Mouse (Mus musculus) CD4-positive helper T cell, adult 2 months (primary cell): ENCODE results near the gene Gnb1l.

Experiments used
- DNase-seq: peaks from one replicate; pipeline ENCODE4 v3.0.0-alpha.2; 2012; ENCODE audit warnings: low read depth, missing footprints, low spot score

The Gnb1l gene

DNA sequence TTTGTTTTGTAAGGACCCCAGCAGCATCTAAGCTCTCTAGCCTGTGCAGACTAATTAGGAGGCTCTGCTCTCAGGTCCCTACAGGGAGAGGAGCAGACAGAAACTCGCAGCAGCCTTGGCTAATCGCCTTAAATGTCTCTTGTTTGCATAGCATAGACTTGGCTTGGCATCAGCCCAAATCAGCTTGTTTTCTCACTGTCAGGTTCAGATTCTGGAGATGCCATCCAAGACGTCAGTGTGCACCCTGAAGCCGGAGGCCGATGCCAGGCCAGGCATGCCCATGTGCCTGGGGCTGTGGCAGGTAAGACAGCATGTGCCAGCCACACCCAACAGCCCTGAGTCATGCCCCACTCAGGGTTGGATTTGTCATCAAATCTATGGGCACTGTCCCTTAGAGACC, 49.4 kb downstream of the Gnb1l start:
- no peak for DNase-seq

GRCm38 (mm10) chr16:18551604-18552003, 53.1 kb downstream of the Gnb1l start:
- DNase-seq, result no peak

- no peak for DNase-seq
These were observed 53.7 kb downstream of the Gnb1l start for GRCm38 (mm10) chr16:18552106-18552710.

DNA sequence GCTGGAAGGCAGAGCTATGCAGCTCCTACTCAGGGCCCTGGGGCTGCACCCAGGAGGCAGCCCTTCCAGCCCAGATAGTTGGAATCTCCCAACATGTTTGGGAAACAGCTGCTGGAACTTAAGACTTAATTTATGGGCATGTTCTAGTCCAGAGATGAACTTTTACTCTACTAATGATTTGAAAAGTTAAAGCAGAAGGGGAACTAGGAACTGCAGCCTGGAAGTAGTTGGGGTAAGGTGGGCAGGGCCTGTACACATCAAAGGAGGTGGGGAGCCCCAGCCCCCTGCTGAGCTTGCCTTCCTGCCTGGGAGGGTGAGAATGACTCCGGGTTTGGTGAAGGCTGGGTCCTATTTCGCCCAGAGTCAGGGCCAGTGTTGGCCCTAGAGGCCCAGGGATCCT, 56.2 kb downstream of the Gnb1l start:
- no peak for DNase-seq

DNA sequence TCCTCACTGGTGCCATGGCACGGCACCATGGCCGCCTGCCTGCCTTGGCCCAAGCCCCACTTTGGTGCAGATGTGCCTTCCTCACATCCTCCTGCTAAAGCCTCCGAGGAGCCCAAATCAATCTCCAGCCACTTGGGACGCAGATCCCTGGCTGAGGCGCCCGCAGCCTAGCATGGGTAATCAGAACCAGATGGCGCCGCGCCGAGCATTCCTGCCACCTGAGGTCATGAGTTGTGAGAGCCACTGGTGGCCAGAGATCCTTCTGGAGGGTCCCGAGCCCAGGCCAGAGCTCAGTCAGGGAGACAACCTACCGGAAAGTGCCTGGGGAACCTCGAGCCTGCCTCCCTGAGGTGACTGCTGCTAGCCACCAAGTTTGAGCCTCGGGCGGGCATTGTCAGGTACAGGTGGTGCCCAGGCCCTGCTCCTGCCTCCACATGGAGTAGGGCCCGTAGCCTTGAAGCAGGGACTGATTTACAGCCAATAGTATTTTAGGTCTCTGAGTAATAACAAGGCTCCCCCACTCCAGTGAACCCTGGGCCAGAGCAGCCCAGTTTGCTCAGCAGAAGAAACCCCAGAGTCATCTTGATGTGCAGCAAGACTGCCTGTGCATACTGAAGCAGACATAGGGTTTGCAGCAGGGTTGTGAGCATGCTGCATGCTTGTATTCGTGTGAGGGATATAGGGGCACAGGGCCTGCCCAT, 56.9 kb downstream of the Gnb1l start:
- DNase-seq, result no peak

GRCm38 (mm10) chr16:18556461-18556860, 57.9 kb downstream of the Gnb1l start:
- DNase-seq, result no peak

DNA sequence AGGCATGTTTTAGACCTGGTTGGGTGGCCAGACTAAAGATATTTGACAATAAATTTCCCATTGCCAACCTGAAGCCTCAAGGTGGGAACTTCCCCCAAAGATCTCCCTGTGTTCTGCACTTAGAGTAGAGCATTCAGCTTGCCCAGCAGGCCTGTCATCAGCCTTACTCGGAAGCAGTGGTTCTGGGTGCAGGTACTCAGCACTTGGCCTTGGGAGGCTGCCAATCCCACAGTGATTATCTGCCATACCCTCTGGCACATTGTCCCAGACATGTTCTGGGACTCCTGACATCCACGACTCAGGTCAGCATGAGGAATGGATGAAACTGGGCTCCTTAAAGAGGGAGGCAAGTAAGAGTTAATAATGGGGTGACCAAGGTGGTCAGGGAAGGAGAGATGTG, 66.0 kb downstream of the Gnb1l start:
- no peak for DNase-seq

DNA sequence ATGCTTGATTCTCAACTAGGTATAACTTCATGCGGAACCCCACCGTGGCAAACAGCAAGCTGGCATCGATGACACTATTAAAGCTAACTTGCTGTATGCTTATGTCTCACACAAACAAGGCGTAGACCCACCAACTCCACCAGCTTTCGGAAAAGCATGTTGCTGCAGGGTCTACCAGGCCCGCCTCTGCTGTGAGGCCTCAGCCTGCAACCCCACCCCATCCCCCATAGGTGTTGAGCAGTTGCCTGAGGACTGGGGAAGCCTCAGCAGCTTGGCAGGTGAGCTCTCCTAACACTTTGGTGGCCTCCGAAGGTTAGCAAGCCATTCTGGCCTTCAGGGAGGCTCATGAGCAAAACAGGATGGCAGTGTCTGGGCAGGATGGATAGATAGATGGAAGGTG, 70.1 kb downstream of the Gnb1l start:
- no peak for DNase-seq

- no peak for DNase-seq
These were observed 75.7 kb downstream of the Gnb1l start for GRCm38 (mm10) chr16:18574196-18574595.

GRCm38 (mm10) chr16:18577071-18577470, 78.6 kb downstream of the Gnb1l start:
- DNase-seq, result no peak

DNA sequence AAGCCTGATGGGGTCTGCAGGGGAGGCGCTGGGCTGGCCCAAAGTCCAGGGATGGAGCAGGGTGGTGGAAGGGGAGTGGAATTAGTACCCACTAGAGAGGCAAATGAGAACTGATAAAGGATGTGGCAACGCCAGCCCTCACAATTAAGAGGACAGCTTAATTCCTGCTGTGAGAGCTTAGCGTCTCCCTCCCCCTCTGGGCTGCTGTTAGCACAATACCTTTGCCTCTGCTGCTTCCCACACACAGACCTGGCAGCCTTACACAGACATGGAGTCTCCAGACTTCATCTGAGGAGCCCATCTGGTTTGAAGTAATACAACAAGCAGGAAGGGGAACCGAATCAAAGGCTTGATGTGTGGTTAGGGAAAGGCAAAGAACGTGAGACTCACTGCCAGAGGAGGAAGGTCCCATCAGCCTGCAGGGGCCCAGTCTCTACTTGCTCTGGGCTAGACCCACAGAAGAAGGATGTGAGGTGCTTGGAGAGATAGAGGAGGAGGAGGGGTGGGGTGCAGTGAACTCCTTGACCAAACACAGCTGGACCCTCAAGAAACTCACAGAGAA, 79.2 kb downstream of the Gnb1l start:
- DNase-seq, result no peak

DNA sequence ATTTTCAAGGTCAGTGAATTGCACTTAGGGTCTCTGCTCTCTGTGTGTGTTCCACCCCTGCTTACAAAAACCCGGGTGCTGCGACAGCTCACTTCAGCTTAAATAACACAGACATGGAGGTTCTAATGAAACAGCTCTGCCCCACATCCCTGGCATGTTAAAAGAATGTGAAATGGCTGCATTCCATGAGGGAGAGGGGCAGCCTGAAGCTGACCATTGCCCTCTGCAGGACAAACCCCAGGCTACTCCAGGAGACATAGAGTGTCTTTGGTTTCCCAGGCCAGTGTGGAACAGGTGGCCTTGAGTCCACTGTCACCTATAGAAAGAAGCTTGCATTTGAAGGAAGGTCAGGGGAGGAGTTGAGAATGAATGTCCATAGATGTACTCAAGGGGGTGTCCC, 81.9 kb downstream of the Gnb1l start:
- DNase-seq, result no peak

GRCm38 (mm10) chr16:18581050-18581622, 82.6 kb downstream of the Gnb1l start:
- no peak for DNase-seq

- no peak for DNase-seq
These were observed 83.2 kb downstream of the Gnb1l start for GRCm38 (mm10) chr16:18581623-18582205.

DNA sequence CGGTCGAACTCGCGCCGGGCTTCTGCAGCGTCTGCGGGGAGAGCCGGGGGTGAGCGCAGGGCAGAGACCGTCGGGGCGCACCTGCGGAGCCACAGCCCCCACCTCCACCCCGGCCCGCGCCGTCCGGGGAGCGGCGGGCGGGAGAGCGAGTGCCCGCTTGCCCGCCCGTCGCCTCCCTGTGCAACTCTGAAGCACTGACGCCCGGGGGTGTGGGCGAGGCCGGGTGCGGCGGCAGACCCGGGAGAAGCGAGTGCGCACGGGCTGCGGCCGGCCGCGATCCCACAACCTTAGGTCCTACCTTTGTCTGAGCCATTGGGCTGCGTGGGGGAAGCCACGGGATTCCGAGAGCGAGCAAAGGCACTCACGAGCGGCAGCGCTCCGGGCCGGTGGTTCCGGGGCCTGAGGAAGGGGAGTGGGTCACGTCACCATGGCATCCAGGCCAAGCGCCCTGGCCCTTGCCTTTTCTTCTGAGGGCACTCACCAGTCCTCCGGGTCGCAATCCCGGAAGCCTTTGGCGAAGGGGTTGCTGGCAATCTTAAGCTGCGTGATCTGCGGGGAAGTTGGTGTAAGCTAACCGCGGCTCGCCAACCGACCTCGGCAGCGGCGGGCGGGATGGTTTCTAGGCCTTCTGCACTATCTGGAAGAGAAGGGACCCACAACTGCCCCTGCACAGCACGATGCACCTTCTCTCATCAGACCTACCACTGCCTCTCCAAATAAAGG, 84.1 kb downstream of the Gnb1l start:
- DNase-seq, result no peak

DNA sequence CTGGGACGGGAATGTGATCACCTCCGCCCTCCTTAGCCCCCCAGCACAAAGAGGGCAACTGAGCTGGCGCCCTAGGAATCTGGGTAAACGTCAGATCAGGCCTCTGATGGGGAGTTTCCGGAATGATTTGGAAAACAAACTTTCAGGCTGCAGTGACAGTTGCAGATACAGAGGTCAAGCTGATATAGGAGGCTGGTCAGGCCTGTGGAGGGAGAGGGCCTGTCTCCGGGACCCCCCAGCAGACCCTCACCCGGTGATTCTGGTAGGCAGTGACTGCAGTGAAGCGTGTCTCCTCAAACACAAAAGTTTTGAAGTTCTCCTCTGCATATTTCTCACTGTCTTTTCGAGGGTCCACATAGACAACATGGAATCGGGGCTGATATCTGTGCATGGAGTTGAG, 84.7 kb downstream of the Gnb1l start:
- no peak for DNase-seq

- DNase-seq, result no peak
These were observed 85.3 kb downstream of the Gnb1l start for GRCm38 (mm10) chr16:18583673-18584357.

GRCm38 (mm10) chr16:18584901-18585510, 86.5 kb downstream of the Gnb1l start:
- no peak for DNase-seq

- DNase-seq, result no peak
These were observed 87.2 kb downstream of the Gnb1l start for GRCm38 (mm10) chr16:18585676-18586075.

DNA sequence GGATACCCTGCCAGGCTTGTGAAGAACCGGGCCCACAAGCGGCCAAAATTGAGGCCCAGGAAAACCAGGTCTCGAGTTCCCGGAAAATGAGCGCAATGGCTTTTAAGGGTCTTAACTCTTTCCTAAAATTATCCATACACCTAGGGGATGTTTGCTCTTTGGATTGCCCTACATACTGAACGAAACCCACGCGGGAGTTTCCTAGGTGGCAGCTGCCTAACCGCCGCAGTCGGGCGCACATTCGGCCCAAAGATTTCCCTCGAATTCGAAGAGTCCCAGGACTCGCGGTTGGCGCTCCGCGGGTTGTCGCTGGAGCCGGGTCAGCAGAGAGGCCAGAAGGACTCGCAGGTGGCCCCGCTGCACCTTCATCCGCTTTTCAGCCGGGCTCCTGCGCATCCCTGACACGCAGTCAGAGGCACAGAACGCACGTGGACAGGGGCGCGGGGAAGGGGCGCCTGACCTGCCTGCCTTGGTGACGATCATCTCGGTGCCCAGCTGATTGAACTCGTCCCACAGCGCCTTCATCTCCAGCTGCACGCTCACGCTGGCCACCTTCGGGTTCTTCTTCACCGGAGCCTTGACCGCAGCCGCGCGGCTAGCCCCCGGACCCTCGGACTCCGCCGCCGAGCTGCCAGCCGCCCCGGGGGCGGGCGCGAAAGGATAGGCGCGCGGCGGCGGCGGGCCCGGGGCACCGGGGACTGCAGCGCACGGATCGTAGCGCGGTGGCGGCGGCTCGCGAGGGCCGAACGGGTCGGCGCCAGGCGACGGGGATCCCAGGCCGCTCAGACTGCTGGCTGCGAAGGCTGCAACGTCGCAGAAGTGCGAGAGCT, 87.8 kb downstream of the Gnb1l start:
- DNase-seq, result no peak
